Mouse (Mus musculus) ovary, postnatal 10 days (tissue): ENCODE results near the gene Ogfod3.

ENCODE experiments used
- DNase-seq: peaks from one replicate; pipeline ENCODE4 v3.0.0; 2022; ENCODE audit warnings: low spot score

The Ogfod3 gene

GRCm38 (mm10) chr11:121204161-121205006 is at the start of gene Ogfod3, which contains the start of gene Hexdc:
Gene Ogfod3, minus strand, starts transcription at chr11:121204711.
Gene Hexdc, plus strand, starts transcription at chr11:121204433.
- peak; percentile 79 for DNase-seq

- no peak for DNase-seq
Measured at GRCm38 (mm10) chr11:121250196-121250595, 45.7 kb upstream of the Ogfod3 start.

- DNase-seq, result no peak
Measured at GRCm38 (mm10) chr11:121239669-121240068, 35.2 kb upstream of the Ogfod3 start.

GRCm38 (mm10) chr11:121237345-121238128 is 33.0 kb upstream of the Ogfod3 start:
- DNase-seq, result peak; percentile 9

GRCm38 (mm10) chr11:121236564-121237344 is 32.2 kb upstream of the Ogfod3 start, which contains the start of gene Narf:
Gene Narf, plus strand, starts transcription at chr11:121237253.
- peak; percentile 94 for DNase-seq

GRCm38 (mm10) chr11:121235475-121236238 is 31.1 kb upstream of the Ogfod3 start:
- no peak for DNase-seq

- DNase-seq, result no peak
Measured at GRCm38 (mm10) chr11:121232706-121233105, 28.2 kb upstream of the Ogfod3 start.

GRCm38 (mm10) chr11:121231628-121232291 is 27.2 kb upstream of the Ogfod3 start:
- no peak for DNase-seq

- no peak for DNase-seq
Measured at GRCm38 (mm10) chr11:121231191-121231590, 26.7 kb upstream of the Ogfod3 start.

- peak; percentile 48 for DNase-seq
Measured at GRCm38 (mm10) chr11:121229018-121229439, 24.5 kb upstream of the Ogfod3 start, which contains the start of gene Cybc1. Gene Cybc1, minus strand, starts transcription at chr11:121229322.

GRCm38 (mm10) chr11:121228129-121229017 is 23.9 kb upstream of the Ogfod3 start:
- peak; percentile 9 for DNase-seq

- no peak for DNase-seq
Measured at GRCm38 (mm10) chr11:121221321-121222010, 17.0 kb upstream of the Ogfod3 start.

- DNase-seq, result no peak
Measured at GRCm38 (mm10) chr11:121220771-121221170, 16.3 kb upstream of the Ogfod3 start.

GRCm38 (mm10) chr11:121219776-121220175 is 15.3 kb upstream of the Ogfod3 start:
- no peak for DNase-seq

GRCm38 (mm10) chr11:121216831-121217230 is 12.3 kb upstream of the Ogfod3 start:
- DNase-seq, result no peak

GRCm38 (mm10) chr11:121203859-121204160 is 701 bp downstream of the Ogfod3 start:
- no peak for DNase-seq

- DNase-seq, result no peak
Measured at GRCm38 (mm10) chr11:121201436-121202198, 2.9 kb downstream of the Ogfod3 start.

- DNase-seq, result no peak
Measured at GRCm38 (mm10) chr11:121200781-121201180, 3.7 kb downstream of the Ogfod3 start.
